Mouse (Mus musculus) urinary bladder, adult 18-20 months (tissue): Measurements from ENCODE around the gene N4bp1.

ENCODE experiments used
- DNase-seq, 2 experiments: peaks; one replicate each; pipeline ENCODE4 v3.0.0; 2022; ENCODE audit warnings: low spot score in 2 of 2, mixed read lengths in 2 of 2

Gene N4bp1

DNA sequence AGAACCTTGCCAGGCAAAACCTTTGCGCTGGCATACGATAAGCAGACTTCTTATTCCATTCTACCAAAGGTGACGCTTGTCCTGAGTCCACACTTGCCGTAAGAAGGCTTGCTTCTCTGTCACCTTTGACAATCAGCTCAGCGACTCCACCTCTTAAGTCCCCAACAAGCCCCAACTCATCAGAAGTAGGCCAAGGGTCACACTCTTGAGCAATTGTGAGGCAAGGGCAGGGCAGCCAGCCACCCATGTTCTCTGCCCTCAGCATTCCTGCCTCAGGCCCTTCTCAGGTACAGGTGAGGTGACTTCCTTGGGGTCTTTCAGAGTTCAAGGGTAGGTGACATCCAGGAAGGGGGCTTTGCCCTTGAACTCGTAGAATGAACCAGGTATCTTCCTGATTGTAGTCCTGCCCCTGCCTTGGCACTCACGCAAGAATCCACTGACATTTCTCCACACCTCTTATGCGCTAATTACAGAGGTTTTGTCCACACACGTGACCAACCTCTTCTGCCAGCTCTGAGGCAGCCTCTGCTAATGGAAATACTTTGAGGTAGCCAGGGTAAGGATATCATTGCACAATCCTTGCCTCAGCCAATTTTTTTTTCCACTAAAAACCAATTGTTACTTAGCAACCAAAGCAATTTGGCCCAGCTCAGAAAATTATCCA, 118.4 kb downstream of the N4bp1 start:
- peak; percentile 67 to 76 for DNase-seq

DNA sequence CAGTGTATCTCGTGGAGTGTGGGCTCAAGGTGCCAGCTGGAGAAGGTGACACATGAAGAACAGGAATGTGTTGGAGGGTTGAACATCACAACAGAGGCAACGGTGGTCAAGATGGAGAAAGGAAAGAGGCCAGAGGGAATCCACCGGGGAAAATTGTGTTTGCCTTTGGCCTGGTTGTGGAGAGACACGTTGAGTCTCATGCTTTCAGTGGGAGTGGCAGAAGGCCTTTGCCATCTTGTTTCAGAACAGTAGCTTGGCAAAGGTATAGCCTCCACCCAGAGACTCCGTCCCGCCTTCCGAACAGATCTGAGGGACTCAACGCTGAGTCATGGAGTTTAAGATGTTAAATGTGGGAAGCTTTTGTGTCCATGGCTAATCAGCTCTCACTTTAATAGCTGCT, 119.4 kb downstream of the N4bp1 start:
- no peak for DNase-seq

DNA sequence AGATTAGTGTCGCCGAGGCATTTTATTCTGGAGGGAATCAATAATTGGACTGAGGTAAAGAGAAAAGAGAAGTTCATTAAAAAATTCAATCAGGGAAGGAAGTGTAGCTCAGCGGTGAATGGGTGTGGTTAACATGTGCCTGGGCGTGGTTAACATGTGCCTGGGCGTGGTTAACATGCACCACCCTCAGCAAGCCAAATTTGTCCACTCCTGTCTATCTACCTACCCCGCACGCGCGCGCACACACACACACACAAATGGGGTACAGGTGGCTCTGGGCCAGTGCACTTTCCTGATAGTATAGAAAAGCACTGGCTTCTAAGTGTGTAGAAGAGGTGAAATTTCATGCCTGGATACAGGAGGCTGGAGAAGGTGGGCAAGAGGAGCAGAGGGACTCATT, 119.9 kb downstream of the N4bp1 start:
- DNase-seq = no peak

DNA sequence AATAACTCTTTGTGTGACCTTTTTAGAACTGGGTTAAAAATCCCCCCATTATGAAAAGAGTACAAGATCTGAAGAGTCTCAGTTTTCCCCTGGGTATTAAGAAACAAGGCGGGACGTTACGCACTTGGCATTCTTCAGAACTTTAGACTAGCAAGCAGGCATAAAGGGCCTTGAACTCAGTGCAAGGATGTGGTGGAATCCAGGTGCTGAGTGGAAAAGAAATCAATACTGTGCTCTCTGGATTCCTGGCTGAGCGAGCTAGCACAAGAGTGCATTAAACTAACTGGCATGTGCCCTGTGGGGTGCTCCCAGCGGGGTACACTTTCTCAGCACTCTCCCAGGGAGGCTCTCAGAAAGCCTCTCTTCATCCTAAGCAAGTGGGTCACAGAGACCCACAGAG, 122.3 kb downstream of the N4bp1 start:
- no peak for DNase-seq

DNA sequence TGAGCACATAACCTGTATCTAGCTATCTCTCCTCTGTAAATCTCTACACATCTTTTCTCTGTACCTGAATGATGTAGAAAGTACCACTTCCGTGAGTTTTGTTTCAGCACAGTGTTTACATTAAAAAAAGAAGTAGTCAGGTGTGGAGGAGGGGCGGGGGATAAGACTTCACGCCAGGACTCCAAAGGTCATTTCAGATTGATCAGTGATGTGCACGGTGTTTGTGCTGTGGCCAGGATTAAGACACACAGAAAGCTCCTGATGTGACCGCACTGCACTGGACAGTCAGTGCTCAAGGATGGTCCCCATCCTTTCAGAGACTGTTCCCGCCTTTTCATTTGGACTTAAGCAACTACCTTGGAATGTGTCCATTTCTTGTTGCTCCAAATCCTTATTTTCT, 124.3 kb downstream of the N4bp1 start:
- no peak for DNase-seq

DNA sequence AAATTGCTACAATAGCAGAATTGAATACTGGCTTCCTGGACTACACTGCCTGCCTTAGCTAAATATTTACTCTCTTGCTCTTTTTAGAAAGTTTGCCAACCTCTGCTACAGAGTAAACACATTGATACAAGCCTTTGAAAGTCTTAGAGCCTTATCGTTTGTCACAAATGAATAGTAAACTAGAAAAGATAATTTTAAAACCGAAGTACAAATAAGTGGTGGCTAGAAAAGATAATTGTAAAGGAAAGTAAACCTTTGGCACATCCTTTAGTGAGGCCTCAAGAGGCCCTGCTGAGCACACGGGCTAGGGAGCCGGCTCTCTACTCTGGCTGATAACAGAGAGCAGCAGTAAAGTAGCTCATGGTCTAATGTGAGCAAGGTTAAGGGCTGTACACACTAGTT, 126.0 kb downstream of the N4bp1 start:
- no peak for DNase-seq

DNA sequence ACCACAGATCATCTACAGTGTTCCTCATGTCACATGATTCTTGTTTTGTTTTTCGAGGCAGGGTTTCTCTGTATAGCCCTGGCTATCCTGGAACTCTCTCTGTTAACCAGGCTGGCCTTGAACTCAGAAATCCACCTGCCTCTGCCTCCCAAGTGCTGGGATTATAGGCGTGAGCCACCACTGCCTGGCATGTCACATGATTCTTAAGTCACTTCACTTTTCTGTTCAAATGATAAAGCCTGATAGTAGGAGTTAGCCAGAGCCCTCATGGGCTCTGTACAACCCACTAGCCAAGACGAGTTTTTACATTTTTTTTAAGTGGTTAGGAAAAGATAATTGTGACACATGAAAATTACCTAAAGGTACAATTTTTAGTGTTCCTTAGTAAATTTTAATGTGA, 126.4 kb downstream of the N4bp1 start:
- no peak for DNase-seq
